ENCODE assay signal across 17 mouse cellular contexts in the genomic region with DNA sequence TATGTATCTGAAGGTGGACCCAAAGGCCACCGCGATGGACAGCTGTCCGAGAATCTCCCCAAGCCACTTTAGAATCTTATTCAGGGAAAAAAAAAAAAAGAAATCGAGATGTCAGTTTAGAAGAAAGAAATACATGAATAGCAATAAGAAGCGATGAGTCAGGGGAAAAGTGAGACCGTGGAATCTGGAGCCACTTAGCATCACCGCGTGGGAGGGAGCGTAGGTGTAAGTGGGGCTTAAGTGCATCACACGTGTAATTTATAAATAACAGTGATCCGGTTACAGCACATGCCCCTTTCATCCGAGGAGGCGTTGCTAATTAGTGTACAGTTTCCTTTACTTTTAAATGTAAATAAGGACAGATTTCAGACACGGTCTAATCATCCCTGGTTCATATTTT.
DNase-seq lines count a peak whose midpoint lies in the region; ATAC-seq lines count a peak whose summit lies in the region.
"Had no signal": no experiment of that assay in that cellular context is flagged by ENCODE, and none has a peak within 500 bp of the region (broad histone marks: within the 10 kb centered on the region; RNA-seq: fewer than 3 reads in every experiment).

No protein-coding gene starts in this region.

- H3K4me1 ChIP-seq in hindbrain, embryonic 13.5 days (replicated peaks), result no peaks in the 10 kb centered on the region
- no peaks in the 10 kb centered on the region for H3K4me1 ChIP-seq in hindbrain, embryonic 14.5 days (replicated peaks; ENCODE audit: control insufficient read depth, insufficient read depth, low read length)
- H3K4me1 ChIP-seq in intestine, embryonic 16.5 days (ENCODE audit: control insufficient read depth, insufficient read depth, low read length), result no peaks in the 10 kb centered on the region
- H3K4me1 ChIP-seq: embryonic facial prominence, embryonic 12.5 days; forebrain, embryonic 12.5 days; kidney, embryonic 15.5 days had no signal

- H3K9me3 ChIP-seq in hindbrain, embryonic 13.5 days, result no peaks in the 10 kb centered on the region
- H3K9me3 ChIP-seq in hindbrain, embryonic 14.5 days (ENCODE audit: control insufficient read depth, low read length), result no peaks in the 10 kb centered on the region
- H3K9me3 ChIP-seq in intestine, embryonic 16.5 days (ENCODE audit: control insufficient read depth, low read length), result no peaks in the 10 kb centered on the region
- H3K9me3 ChIP-seq: embryonic facial prominence, embryonic 12.5 days; forebrain, embryonic 12.5 days; heart, embryonic 12.5 days; kidney, embryonic 15.5 days; midbrain, embryonic 13.5 days had no signal

- H3K9ac ChIP-seq in hindbrain, embryonic 13.5 days, result no peak overlapping the region
- no peak overlapping the region for H3K9ac ChIP-seq in hindbrain, embryonic 14.5 days
- no peak overlapping the region for H3K9ac ChIP-seq in intestine, embryonic 16.5 days (ENCODE audit: low read depth, low read length)
- H3K9ac ChIP-seq: embryonic facial prominence, embryonic 12.5 days; forebrain, embryonic 12.5 days; heart, embryonic 12.5 days; kidney, embryonic 15.5 days; lung, embryonic 14.5 days; midbrain, embryonic 13.5 days had no signal

- H3K4me2 ChIP-seq in hindbrain, embryonic 13.5 days, result no peak overlapping the region
- H3K4me2 ChIP-seq in hindbrain, embryonic 14.5 days (replicated peaks), result no peak overlapping the region
- no peak overlapping the region for H3K4me2 ChIP-seq in intestine, embryonic 16.5 days (ENCODE audit: low read depth, low read length)
- H3K4me2 ChIP-seq: embryonic facial prominence, embryonic 12.5 days; forebrain, embryonic 12.5 days; heart, embryonic 12.5 days; kidney, embryonic 15.5 days; lung, embryonic 14.5 days; midbrain, embryonic 13.5 days had no signal

- DNase-seq in gastrocnemius, adult 18-20 months (ENCODE audit: low spot score), result peak; percentile 7
- no peak for DNase-seq in gastrocnemius, postnatal 25 days
- DNase-seq in right cerebral cortex, adult 18-20 months, result peak; percentile 63
- DNase-seq in right cerebral cortex, postnatal 4 days, result no peak
- peak; percentile 21 to 40 for DNase-seq in left cerebral cortex, postnatal 36 days (ENCODE audit: low spot score in 2 of 2)
- DNase-seq in hindbrain, embryonic 14.5 days (ENCODE audit: low spot score), result no peak

- no peak overlapping the region for H3K27ac ChIP-seq in hindbrain, embryonic 13.5 days
- no peak overlapping the region for H3K27ac ChIP-seq in hindbrain, embryonic 14.5 days
- no peak overlapping the region for H3K27ac ChIP-seq in intestine, embryonic 16.5 days (ENCODE audit: low read length)
- H3K27ac ChIP-seq: embryonic facial prominence, embryonic 12.5 days; forebrain, embryonic 12.5 days; kidney, embryonic 15.5 days; macrophage; midbrain, embryonic 13.5 days; stomach, postnatal 0 days had no signal

- no peak overlapping the region for H3K4me3 ChIP-seq in hindbrain, embryonic 13.5 days
- H3K4me3 ChIP-seq in hindbrain, embryonic 14.5 days (replicated peaks; ENCODE audit: low read length), result no peak overlapping the region
- H3K4me3 ChIP-seq in intestine, embryonic 16.5 days (ENCODE audit: low read length), result no peak overlapping the region
- H3K4me3 ChIP-seq: embryonic facial prominence, embryonic 12.5 days; forebrain, embryonic 12.5 days; heart, embryonic 12.5 days; kidney, embryonic 15.5 days; midbrain, embryonic 13.5 days had no signal

- H3K27me3 ChIP-seq in hindbrain, embryonic 13.5 days, result no peaks in the 10 kb centered on the region
- H3K27me3 ChIP-seq in hindbrain, embryonic 14.5 days (ENCODE audit: control insufficient read depth, insufficient read depth, low read length), result no peaks in the 10 kb centered on the region
- no peaks in the 10 kb centered on the region for H3K27me3 ChIP-seq in intestine, embryonic 16.5 days (replicated peaks; ENCODE audit: control insufficient read depth, insufficient read depth, low read length)
- H3K27me3 ChIP-seq: CH12.LX; embryonic facial prominence, embryonic 12.5 days; forebrain, embryonic 12.5 days; heart, embryonic 12.5 days; kidney, embryonic 15.5 days; midbrain, embryonic 13.5 days had no signal

- no peaks in the 10 kb centered on the region for H3K36me3 ChIP-seq in hindbrain, embryonic 13.5 days
- no peaks in the 10 kb centered on the region; the same call in 1 of the 2 replicates for H3K36me3 ChIP-seq in hindbrain, embryonic 14.5 days (replicated peaks; ENCODE audit: control insufficient read depth, insufficient read depth)
- H3K36me3 ChIP-seq in intestine, embryonic 16.5 days (ENCODE audit: control insufficient read depth, insufficient read depth, low read length), result no peaks in the 10 kb centered on the region
- H3K36me3 ChIP-seq: forebrain, embryonic 12.5 days; heart, embryonic 12.5 days; kidney, embryonic 15.5 days had no signal

- intact Hi-C loops in left cerebral cortex, postnatal 36 days (cut with DNase I), result loop anchor here (2.0 to 5.0 kb wide), 4 partner anchors 147 to 751 kb away; a partner anchor contains a TSS

- ATAC-seq in hindbrain, embryonic 13.5 days (ENCODE audit: low FRiP score), result no peak
- no peak for ATAC-seq in hindbrain, embryonic 14.5 days (ENCODE audit: low FRiP score)
- no peak for ATAC-seq in intestine, embryonic 16.5 days

- WGBS in hindbrain, embryonic 13.5 days, result 73% methylated on average over 14 of the region's 14 CpGs
- WGBS in hindbrain, embryonic 14.5 days, result 78% methylated on average over 14 of the region's 14 CpGs
- 82% methylated on average over 14 of the region's 14 CpGs for WGBS in intestine, embryonic 16.5 days

Comparison
In these comparisons a context has a peak if more than half of its experiments do, and no peak if none do; other contexts are left out.
1. DNase-seq: peak in gastrocnemius, adult 18-20 months (single experiment), right cerebral cortex, adult 18-20 months (single experiment) and left cerebral cortex, postnatal 36 days (2 of 2); none in gastrocnemius, postnatal 25 days (single experiment), right cerebral cortex, postnatal 4 days (single experiment) and hindbrain, embryonic 14.5 days (single experiment).